Mouse (Mus musculus) stomach, postnatal 0 days (tissue): Measurements from ENCODE around the gene Eif3k.

Experiments used
- CTCF ChIP-seq: IDR thresholded peaks from 2 replicates; pipeline ENCODE4 v1.5.1; 2016; ENCODE audit warnings: antibody characterized with exemption, low read depth, mild to moderate bottlenecking, moderate library complexity
- EP300 ChIP-seq: optimal IDR thresholded peaks from 2 replicates; pipeline ENCODE3; 2016; ENCODE audit warnings: antibody characterized with exemption

- TF ChIP-seq EP300, result no peak
- TF ChIP-seq CTCF, result peak; percentile 56
These were observed 51.2 kb downstream of the Eif3k start for GRCm38 (mm10) chr7:28930320-28931031.
